Mouse (Mus musculus): ENCODE results near the gene Efcab7. TPM values are rescaled to one million over a fixed set of nuclear protein-coding genes. Genes with fewer than 3 reads are reported as not detected.

The Efcab7 gene
- polyA plus RNA-seq, 1 experiment from 2014 or later = 22.2 TPM

GRCm38 (mm10) chr4:99947192-99947591, 118.2 kb downstream of the Efcab7 start:
- Histone ChIP-seq H3K9ac (replicated peaks) (no peak overlapping the region), H3K27me3 (no peaks in the 10 kb centered on the region), H3K27ac (replicated peaks) (no peak overlapping the region), H3K9me3 (no peaks in the 10 kb centered on the region), H3K4me1 (no peaks in the 10 kb centered on the region), H3K36me3 (no peaks in the 10 kb centered on the region), H3K4me3 (no peak overlapping the region), H3K4me2 (replicated peaks) (no peak overlapping the region)
- 84% methylated on average over 1 of the region's 1 CpGs for WGBS
- ATAC-seq (ENCODE audit: low FRiP score, low read depth) = no peak

- Histone ChIP-seq H3K4me1 (no peaks in the 10 kb centered on the region), H3K27me3 (no peaks in the 10 kb centered on the region), H3K36me3 (no peaks in the 10 kb centered on the region), H3K9me3 (no peaks in the 10 kb centered on the region), H3K4me2 (replicated peaks) (no peak overlapping the region), H3K9ac (replicated peaks) (no peak overlapping the region), H3K4me3 (no peak overlapping the region), H3K27ac (replicated peaks) (no peak overlapping the region)
- ATAC-seq (ENCODE audit: low FRiP score, low read depth) = no peak
- 68% methylated on average over 1 of the region's 1 CpGs for WGBS
Measured at GRCm38 (mm10) chr4:99947896-99948295, 118.9 kb downstream of the Efcab7 start.

- Histone ChIP-seq H3K9me3 (no peaks in the 10 kb centered on the region), H3K4me2 (replicated peaks) (no peak overlapping the region), H3K27me3 (no peaks in the 10 kb centered on the region), H3K4me3 (no peak overlapping the region), H3K36me3 (no peaks in the 10 kb centered on the region), H3K4me1 (0 out of 2 replicates have a peak, but pooled peaks cover 5% of the 10 kb centered on the region), H3K27ac (replicated peaks) (no peak overlapping the region), H3K9ac (replicated peaks) (no peak overlapping the region)
- no peak for ATAC-seq (ENCODE audit: low FRiP score, low read depth)
- 88% methylated on average over 2 of the region's 2 CpGs for WGBS
Measured at GRCm38 (mm10) chr4:99953904-99954303, 124.9 kb downstream of the Efcab7 start.

- Histone ChIP-seq H3K9ac (replicated peaks) (no peak overlapping the region), H3K4me3 (no peak overlapping the region), H3K27ac (replicated peaks) (no peak overlapping the region), H3K9me3 (no peaks in the 10 kb centered on the region), H3K4me2 (replicated peaks) (no peak overlapping the region), H3K27me3 (no peaks in the 10 kb centered on the region), H3K36me3 (no peaks in the 10 kb centered on the region), H3K4me1 (0 out of 2 replicates have a peak, but pooled peaks cover 5% of the 10 kb centered on the region)
- WGBS = 79% methylated on average over 10 of the region's 10 CpGs
- ATAC-seq (ENCODE audit: low FRiP score, low read depth) = no peak
Measured at GRCm38 (mm10) chr4:99955396-99955795, 126.4 kb downstream of the Efcab7 start.

- ATAC-seq (ENCODE audit: low FRiP score, low read depth) = no peak
- H3K27me3 ChIP-seq = no peaks in the 10 kb centered on the region
- no peak overlapping the region for H3K27ac ChIP-seq (replicated peaks)
- H3K4me2 ChIP-seq (replicated peaks) = no peak overlapping the region
- WGBS = 95% methylated on average over 4 of the region's 4 CpGs
- no peaks in the 10 kb centered on the region for H3K36me3 ChIP-seq
- H3K4me1 ChIP-seq = 0 out of 2 replicates have a peak, but pooled peaks cover 5% of the 10 kb centered on the region
- no peak overlapping the region for H3K4me3 ChIP-seq
- H3K9ac ChIP-seq (replicated peaks) = no peak overlapping the region
- no peaks in the 10 kb centered on the region for H3K9me3 ChIP-seq
Measured at GRCm38 (mm10) chr4:99957186-99957585, 128.2 kb downstream of the Efcab7 start.

GRCm38 (mm10) chr4:99958084-99958815, 129.3 kb downstream of the Efcab7 start:
- Histone ChIP-seq H3K4me1 (0 out of 2 replicates have a peak, but pooled peaks cover 5% of the 10 kb centered on the region), H3K4me3 (no peak overlapping the region), H3K27ac (replicated peaks) (no peak overlapping the region), H3K4me2 (replicated peaks) (no peak overlapping the region), H3K36me3 (no peaks in the 10 kb centered on the region), H3K9ac (replicated peaks) (no peak overlapping the region), H3K27me3 (no peaks in the 10 kb centered on the region), H3K9me3 (no peaks in the 10 kb centered on the region)
- WGBS = 83% methylated on average over 7 of the region's 7 CpGs
- ATAC-seq (ENCODE audit: low FRiP score, low read depth) = no peak

GRCm38 (mm10) chr4:99959308-99959707, 130.3 kb downstream of the Efcab7 start:
- WGBS = 83% methylated on average over 3 of the region's 3 CpGs
- Histone ChIP-seq H3K27ac (replicated peaks) (no peak overlapping the region), H3K4me1 (0 out of 2 replicates have a peak, but pooled peaks cover 5% of the 10 kb centered on the region), H3K4me2 (replicated peaks) (no peak overlapping the region), H3K9ac (replicated peaks) (no peak overlapping the region), H3K4me3 (no peak overlapping the region), H3K27me3 (no peaks in the 10 kb centered on the region), H3K9me3 (no peaks in the 10 kb centered on the region), H3K36me3 (no peaks in the 10 kb centered on the region)
- no peak for ATAC-seq (ENCODE audit: low FRiP score, low read depth)

Other genes starting within 250 kb of the Efcab7 start
- gene Foxd3, start 172.9 kb upstream of the Efcab7 start, polyA plus RNA-seq (2016; fragmentation: Nextera tagmentation; extraction: Ambion mirVana) = 0.09 and 0.14 TPM in 2 replicates
- gene Alg6, start 113.5 kb upstream of the Efcab7 start, polyA plus RNA-seq (2016; fragmentation: Nextera tagmentation; extraction: Ambion mirVana) = 12.3 and 15.6 TPM in 2 replicates
- gene Pgm1, start 100.2 kb downstream of the Efcab7 start, polyA plus RNA-seq (2016; fragmentation: Nextera tagmentation; extraction: Ambion mirVana) = 36.0 and 40.3 TPM in 2 replicates
- gene Itgb3bp, start 100.6 kb downstream of the Efcab7 start, polyA plus RNA-seq (2016; fragmentation: Nextera tagmentation; extraction: Ambion mirVana) = 43.4 and 53.4 TPM in 2 replicates

All from midbrain, embryonic 12.5 days (tissue).